Mouse (Mus musculus): ENCODE data around the gene Vrtn. TPM values are rescaled to one million over a fixed set of nuclear protein-coding genes. Genes with fewer than 3 reads are reported as not detected.

Vrtn gene
- polyA plus RNA-seq, 1 experiment from 2014 or later, result not detected

- Histone ChIP-seq H3K4me2 (replicated peaks; ENCODE audit: low read depth, low read length) (no peak overlapping the region), H3K9ac (replicated peaks; ENCODE audit: low read depth) (no peak overlapping the region), H3K27ac (ENCODE audit: low read length) (no peak overlapping the region), H3K36me3 (ENCODE audit: insufficient read depth, low read length) (no peaks in the 10 kb centered on the region), H3K4me3 (ENCODE audit: low read depth, low read length) (no peak overlapping the region), H3K27me3 (replicated peaks; ENCODE audit: insufficient read depth, low read length) (no peaks in the 10 kb centered on the region), H3K9me3 (ENCODE audit: low read length) (no peaks in the 10 kb centered on the region), H3K4me1 (ENCODE audit: insufficient read depth, low read depth, low read length) (no peaks in the 10 kb centered on the region)
- no peak for DNase-seq (ENCODE audit: low spot score)
- ATAC-seq, result no peak
- TF ChIP-seq EP300 (IDR thresholded peaks at IDR 0.05), result no peak
- no peak for TF ChIP-seq CTCF (IDR thresholded peaks at IDR 0.05)
- 63% methylated on average over 3 of the region's 3 CpGs for WGBS
These were observed 9.0 kb upstream of the Vrtn start for GRCm38 (mm10) chr12:84631867-84632266.

DNA sequence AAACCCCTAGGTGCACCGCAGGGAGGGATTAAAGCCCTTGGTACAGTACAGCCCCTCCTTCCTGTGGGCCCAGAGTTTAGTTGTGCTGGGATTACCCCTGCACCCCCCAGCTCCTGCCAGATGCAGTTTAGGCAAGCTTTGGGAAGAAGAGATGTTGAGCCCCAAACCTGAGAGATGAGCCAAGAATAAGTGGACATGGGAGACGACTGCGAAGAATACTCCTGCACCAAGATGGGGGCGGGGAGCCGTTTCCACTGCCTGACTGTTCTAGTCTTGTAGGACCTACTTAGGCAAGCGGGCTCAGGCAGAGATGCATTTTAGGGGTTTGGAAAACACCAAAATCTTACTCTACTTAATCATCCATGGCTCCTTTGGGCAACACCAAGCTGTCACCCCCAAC, 566 bp upstream of the Vrtn start:
- H3K9me3 ChIP-seq (ENCODE audit: low read length), result no peaks in the 10 kb centered on the region
- peaks cover 34% of the 10 kb centered on the region; the same call in 1 of the 2 replicates for H3K27me3 ChIP-seq (replicated peaks; ENCODE audit: insufficient read depth, low read length)
- no peak overlapping the region for H3K4me2 ChIP-seq (replicated peaks; ENCODE audit: low read depth, low read length)
- ATAC-seq (no peak), DNase-seq (ENCODE audit: low spot score) (no peak)
- WGBS, result 19% methylated on average over 6 of the region's 6 CpGs
- no peaks in the 10 kb centered on the region for H3K36me3 ChIP-seq (ENCODE audit: insufficient read depth, low read length)
- no peak overlapping the region for H3K27ac ChIP-seq (ENCODE audit: low read length)
- H3K9ac ChIP-seq (replicated peaks; ENCODE audit: low read depth), result no peak overlapping the region
- TF ChIP-seq EP300 (IDR thresholded peaks at IDR 0.05), result no peak
- no peak for TF ChIP-seq CTCF (IDR thresholded peaks at IDR 0.05)
- no peaks in the 10 kb centered on the region for H3K4me1 ChIP-seq (ENCODE audit: insufficient read depth, low read depth, low read length)
- no peak overlapping the region for H3K4me3 ChIP-seq (ENCODE audit: low read depth, low read length)

DNA sequence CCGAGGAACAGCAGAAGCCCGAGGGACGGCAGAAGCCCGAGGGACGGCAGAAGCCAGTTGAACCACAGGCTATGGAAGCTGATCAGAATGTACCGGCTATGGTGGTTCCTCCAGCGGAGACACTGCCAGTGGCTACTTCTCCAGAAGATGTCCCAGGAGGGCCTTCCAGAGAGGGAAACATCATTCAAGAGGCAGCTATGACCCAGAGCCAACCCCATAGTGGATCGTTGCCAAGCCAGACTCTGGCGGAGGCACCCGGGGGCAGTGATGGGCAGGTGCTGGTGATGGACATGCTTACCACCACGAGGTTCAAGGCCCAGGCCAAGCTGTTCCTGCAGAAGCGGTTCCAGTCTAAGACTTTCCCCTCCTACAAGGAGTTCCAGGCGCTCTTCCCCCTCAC, 9.4 kb downstream of the Vrtn start:
- H3K9ac ChIP-seq (replicated peaks; ENCODE audit: low read depth), result no peak overlapping the region
- H3K9me3 ChIP-seq (ENCODE audit: low read length), result no peaks in the 10 kb centered on the region
- DNase-seq (ENCODE audit: low spot score) (no peak), ATAC-seq (no peak)
- H3K27ac ChIP-seq (ENCODE audit: low read length), result no peak overlapping the region
- TF ChIP-seq CTCF (IDR thresholded peaks at IDR 0.05), result no peak
- TF ChIP-seq EP300 (IDR thresholded peaks at IDR 0.05), result no peak
- no peak overlapping the region for H3K4me3 ChIP-seq (ENCODE audit: low read depth, low read length)
- WGBS, result 83% methylated on average over 13 of the region's 13 CpGs
- H3K27me3 ChIP-seq (replicated peaks; ENCODE audit: insufficient read depth, low read length), result no peaks in the 10 kb centered on the region
- H3K36me3 ChIP-seq (ENCODE audit: insufficient read depth, low read length), result no peaks in the 10 kb centered on the region
- no peaks in the 10 kb centered on the region for H3K4me1 ChIP-seq (ENCODE audit: insufficient read depth, low read depth, low read length)
- no peak overlapping the region for H3K4me2 ChIP-seq (replicated peaks; ENCODE audit: low read depth, low read length)

DNA sequence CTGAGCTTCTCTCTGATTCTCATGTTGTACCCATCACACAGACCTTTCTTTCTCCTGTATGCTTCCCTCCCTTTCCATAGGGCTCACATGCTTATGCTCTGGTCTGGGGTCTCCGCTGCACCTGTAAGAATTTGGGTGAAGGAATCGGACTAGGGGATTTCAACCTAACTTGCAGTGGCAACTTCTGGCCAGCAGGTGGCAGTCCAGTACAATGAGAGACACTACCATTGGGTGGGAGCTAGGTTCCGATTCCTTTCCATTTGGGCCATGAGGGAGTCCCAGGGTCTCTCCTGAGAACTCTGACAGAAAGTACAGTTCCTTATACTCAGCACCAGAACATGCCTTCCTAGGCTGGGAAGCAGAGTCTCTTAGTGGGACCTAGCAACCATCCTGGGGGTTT, 13.1 kb downstream of the Vrtn start:
- Histone ChIP-seq H3K4me2 (replicated peaks; ENCODE audit: low read depth, low read length) (no peak overlapping the region), H3K4me3 (ENCODE audit: low read depth, low read length) (no peak overlapping the region), H3K27ac (ENCODE audit: low read length) (no peak overlapping the region), H3K9me3 (ENCODE audit: low read length) (no peaks in the 10 kb centered on the region), H3K27me3 (replicated peaks; ENCODE audit: insufficient read depth, low read length) (no peaks in the 10 kb centered on the region), H3K4me1 (ENCODE audit: insufficient read depth, low read depth, low read length) (no peaks in the 10 kb centered on the region), H3K36me3 (ENCODE audit: insufficient read depth, low read length) (no peaks in the 10 kb centered on the region), H3K9ac (replicated peaks; ENCODE audit: low read depth) (no peak overlapping the region)
- WGBS, result 5% methylated on average over 3 of the region's 3 CpGs
- no peak for ATAC-seq
- peak; percentile 96 for TF ChIP-seq CTCF (IDR thresholded peaks at IDR 0.05)
- TF ChIP-seq EP300 (IDR thresholded peaks at IDR 0.05), result no peak
- peak; percentile 50 for DNase-seq (ENCODE audit: low spot score)

- no peak overlapping the region for H3K4me2 ChIP-seq (replicated peaks; ENCODE audit: low read depth, low read length)
- H3K36me3 ChIP-seq (ENCODE audit: insufficient read depth, low read length), result no peaks in the 10 kb centered on the region
- TF ChIP-seq EP300 (IDR thresholded peaks at IDR 0.05) (no peak), CTCF (IDR thresholded peaks at IDR 0.05) (peak; percentile 38)
- no peaks in the 10 kb centered on the region for H3K4me1 ChIP-seq (ENCODE audit: insufficient read depth, low read depth, low read length)
- H3K27ac ChIP-seq (ENCODE audit: low read length), result no peak overlapping the region
- peak; percentile 23 for DNase-seq (ENCODE audit: low spot score)
- WGBS, result 86% methylated on average over 3 of the region's 3 CpGs
- H3K9me3 ChIP-seq (ENCODE audit: low read length), result no peaks in the 10 kb centered on the region
- no peak overlapping the region for H3K4me3 ChIP-seq (ENCODE audit: low read depth, low read length)
- ATAC-seq, result no peak
- H3K27me3 ChIP-seq (replicated peaks; ENCODE audit: insufficient read depth, low read length), result no peaks in the 10 kb centered on the region
- no peak overlapping the region for H3K9ac ChIP-seq (replicated peaks; ENCODE audit: low read depth)
These were observed 29.7 kb downstream of the Vrtn start for GRCm38 (mm10) chr12:84670555-84670954.

DNA sequence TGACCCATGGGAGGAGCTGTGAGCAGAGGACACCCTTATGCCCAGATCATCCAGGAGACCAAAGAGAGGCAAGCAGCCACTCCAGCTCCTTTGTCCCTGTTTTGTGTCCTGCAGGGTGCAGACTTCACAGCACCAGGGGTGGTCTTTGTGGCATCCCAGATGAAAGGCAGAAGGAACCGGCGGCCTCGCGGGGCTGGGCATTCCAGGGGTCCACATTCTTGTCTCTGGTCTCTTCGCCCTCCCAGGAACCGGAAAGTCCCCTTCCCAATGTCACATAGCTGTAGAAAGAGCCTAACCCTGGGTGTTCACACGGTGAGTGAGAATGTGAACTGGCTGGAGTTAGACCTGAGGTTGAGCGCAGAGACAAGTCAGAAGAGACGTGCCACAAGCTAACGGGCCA, 30.8 kb downstream of the Vrtn start:
- WGBS, result 15% methylated on average over 10 of the region's 10 CpGs
- H3K4me2 ChIP-seq (replicated peaks; ENCODE audit: low read depth, low read length), result no peak overlapping the region

More for the DNA sequence above, 30.8 kb downstream of the Vrtn start:
- Histone ChIP-seq H3K4me1 (ENCODE audit: insufficient read depth, low read depth, low read length) (no peaks in the 10 kb centered on the region), H3K4me3 (ENCODE audit: low read depth, low read length) (no peak overlapping the region), H3K9ac (replicated peaks; ENCODE audit: low read depth) (no peak overlapping the region), H3K9me3 (ENCODE audit: low read length) (no peaks in the 10 kb centered on the region), H3K27ac (ENCODE audit: low read length) (no peak overlapping the region), H3K36me3 (ENCODE audit: insufficient read depth, low read length) (no peaks in the 10 kb centered on the region), H3K27me3 (replicated peaks; ENCODE audit: insufficient read depth, low read length) (no peaks in the 10 kb centered on the region)
- no peak for ATAC-seq
- TF ChIP-seq EP300 (IDR thresholded peaks at IDR 0.05), result no peak
- TF ChIP-seq CTCF (IDR thresholded peaks at IDR 0.05), result no peak
- no peak for DNase-seq (ENCODE audit: low spot score)

Measured in lung, postnatal 0 days (tissue).